Mouse (Mus musculus) CD4-positive naive resting alpha-beta T cell, adult 57 days (primary cell): ENCODE measurements around the gene Gm3727. TPM values are rescaled to one million over a fixed set of nuclear protein-coding genes. Genes with fewer than 3 reads are reported as not detected.

Experiments
- total RNA-seq: library from RNA; stranded (reverse); gene quantifications from one replicate; pipeline ENCODE4 v1.2.4, GENCODE M21; 2023

The Gm3727 gene
- total RNA-seq: not detected

GRCm38 (mm10) chr14:7264614-7265013, at the start of gene Gm3727:
Gene Gm3727, minus strand, starts transcription at chr14:7264714.

Other genes with a start within 250 kb of the Gm3727 start
- gene Gm10406, start 237.3 kb downstream of the Gm3727 start, total RNA-seq: not detected
- gene Gm3685, start 219.7 kb downstream of the Gm3727 start, total RNA-seq: not detected
- not detected for gene Gm3696, start 164.1 kb downstream of the Gm3727 start, total RNA-seq
- not detected for gene Gm6676, start 139.3 kb downstream of the Gm3727 start, total RNA-seq
- gene Gm3512, start 90.2 kb downstream of the Gm3727 start, total RNA-seq: not detected
- not detected for gene Gm16434, start 70.2 kb downstream of the Gm3727 start, total RNA-seq
- gene Gm3739, start 50.3 kb upstream of the Gm3727 start, total RNA-seq: 1.2 TPM
- not detected for gene Gm5797, start 67.7 kb upstream of the Gm3727 start, total RNA-seq
- gene Gm8374, start 100.4 kb upstream of the Gm3727 start, total RNA-seq: not detected
- gene Gm3755, start 186.2 kb upstream of the Gm3727 start, total RNA-seq: not detected
- gene Gm3752, start 219.0 kb upstream of the Gm3727 start, total RNA-seq: not detected